Mouse (Mus musculus): ENCODE results near the gene Jak2. TPM values are rescaled to one million over a fixed set of nuclear protein-coding genes. Genes with fewer than 3 reads are reported as not detected.

Gene Jak2
- total RNA-seq, 2 experiments from 2014 or later: 20.0 to 24.5 TPM

GRCm38 (mm10) chr19:29361468-29362130 is 110.0 kb downstream of the Jak2 start:
- DNase-seq (ENCODE audit: low spot score): peak; percentile 91

- no peak for DNase-seq (ENCODE audit: low spot score)
Measured at GRCm38 (mm10) chr19:29362173-29362930, 110.7 kb downstream of the Jak2 start.

Other genes with a start within 250 kb of the Jak2 start
- gene Ak3, start 203.9 kb upstream of the Jak2 start, total RNA-seq (2021): 10 to 100 TPM; 33.4 to 44.6 TPM
- 1 to 10 TPM; 5.6 to 5.8 TPM for gene Rcl1, start 150.5 kb upstream of the Jak2 start, total RNA-seq (2021)
- gene Insl6, start 73.5 kb downstream of the Jak2 start, total RNA-seq (2021): not detected
- not detected for gene Rln1, start 82.8 kb downstream of the Jak2 start, total RNA-seq (2021)
- 10 to 100 TPM; 18.8 to 20.4 TPM for gene Plgrkt, start 115.6 kb downstream of the Jak2 start, total RNA-seq (2021)
- 1 to 10 TPM in 1 of 2 experiments, under 1 TPM in 1; 0.43 to 2.5 TPM for gene Cd274, start 115.6 kb downstream of the Jak2 start, total RNA-seq (2021)
- not detected for gene Pdcd1lg2, start 159.1 kb downstream of the Jak2 start, total RNA-seq (2021)

Measured in gastrocnemius, adult 18-20 months (tissue).